Mouse (Mus musculus) left cerebral cortex, adult 2 months (tissue): ENCODE data around the gene Lama5. TPM values are rescaled to one million over a fixed set of nuclear protein-coding genes. Genes with fewer than 3 reads are reported as not detected.

Experiments
- DNase-seq, 2 experiments: peaks; one replicate each; pipeline ENCODE4 v3.0.0; 2021 to 2022; ENCODE audit warnings: low spot score in 2 of 2, mixed read lengths in 1 of 2; ENCODE audit errors: extremely low spot score in 1 of 2
- H3K27ac ChIP-seq: fragments of 200-600 bp; 2 replicates; pipeline ENCODE4 v1.8.1; 2022
- H3K4me3 ChIP-seq: fragments of 200-600 bp; 2 replicates; pipeline ENCODE4 v1.8.1; 2022
- CTCF ChIP-seq: fragments of 200-600 bp; IDR thresholded peaks from 2 replicates; pipeline ENCODE4 v1.8.1; 2022; ENCODE audit warnings: antibody characterized with exemption, mild to moderate bottlenecking, moderate library complexity
- intact Hi-C: fragments of 180-260 bp; cut with DNase I; formaldehyde crosslinking; loops from one replicate; pipeline ENCODE4 v1.15.1; 2025
- total RNA-seq, 2 experiments: library from RNA; stranded (reverse); gene quantifications; 2 replicates each; pipeline ENCODE4 v1.2.3; 2021

The Lama5 gene
- total RNA-seq, 2 experiments from 2014 or later = 9.5 to 11.2 TPM

GRCm38 (mm10) chr2:180205083-180205955 lies 20.3 kb downstream of the Lama5 start:
- no peak for TF ChIP-seq CTCF
- intact Hi-C loops = loop anchor here (5.0 kb wide), 1 partner anchor 47 kb away; no protein-coding TSS in a partner anchor
- no peak overlapping the region for H3K27ac ChIP-seq
- no peak overlapping the region for H3K4me3 ChIP-seq
- DNase-seq = no peak

- no peak overlapping the region for H3K27ac ChIP-seq
- H3K4me3 ChIP-seq = no peak overlapping the region
- no peak for TF ChIP-seq CTCF
- DNase-seq = no peak
- intact Hi-C loops = no loop called here
Observed at GRCm38 (mm10) chr2:180204501-180204900, 21.2 kb downstream of the Lama5 start.

DNA sequence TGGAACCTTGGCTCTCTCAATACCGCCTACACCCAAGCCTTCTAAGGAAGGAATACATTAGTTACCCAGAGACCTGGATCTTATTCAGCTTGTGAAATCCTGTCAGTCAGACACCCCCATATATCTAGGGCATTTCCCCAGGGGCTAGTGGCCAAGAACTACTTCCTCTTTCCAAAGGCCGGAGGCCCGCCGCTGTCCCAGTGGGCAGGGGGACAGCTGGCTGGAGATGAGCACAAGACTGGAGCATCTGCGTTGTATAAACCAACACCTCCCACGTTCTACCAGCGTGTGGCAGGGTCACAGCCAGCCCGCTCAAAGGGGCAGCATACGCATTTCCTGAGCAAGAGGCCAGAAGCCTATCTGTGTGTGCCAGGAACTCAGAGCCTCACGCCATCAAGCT lies 22.9 kb downstream of the Lama5 start:
- H3K4me3 ChIP-seq = no peak overlapping the region
- no peak for DNase-seq
- H3K27ac ChIP-seq = no peak overlapping the region
- intact Hi-C loops = no loop called here
- TF ChIP-seq CTCF = no peak

- no peak overlapping the region for H3K27ac ChIP-seq
- TF ChIP-seq CTCF = no peak
- intact Hi-C loops = no loop called here
- no peak for DNase-seq
- H3K4me3 ChIP-seq = no peak overlapping the region
Observed at GRCm38 (mm10) chr2:180202263-180202662, 23.4 kb downstream of the Lama5 start.

DNA sequence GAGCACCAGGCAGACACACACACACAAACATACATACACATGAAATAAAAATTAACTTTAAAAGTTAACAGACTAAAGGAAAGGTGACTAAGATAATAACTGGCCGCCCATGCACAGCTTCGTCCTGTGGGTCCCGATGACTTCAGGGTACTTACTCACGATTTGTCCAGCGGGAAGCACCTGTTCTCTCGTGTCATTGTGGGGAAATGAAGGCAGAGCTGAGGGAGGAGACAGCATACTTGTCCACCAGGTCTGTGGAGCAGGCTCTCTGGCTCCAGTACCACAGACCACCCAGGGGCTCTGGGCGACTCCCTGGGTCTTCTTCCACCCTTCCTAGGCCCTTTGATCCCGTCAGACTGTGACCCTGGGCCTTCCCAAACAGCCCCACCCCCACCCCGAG lies 24.4 kb downstream of the Lama5 start:
- intact Hi-C loops = no loop called here
- Histone ChIP-seq H3K27ac (no peak overlapping the region), H3K4me3 (no peak overlapping the region)
- no peak for DNase-seq
- no peak for TF ChIP-seq CTCF

DNA sequence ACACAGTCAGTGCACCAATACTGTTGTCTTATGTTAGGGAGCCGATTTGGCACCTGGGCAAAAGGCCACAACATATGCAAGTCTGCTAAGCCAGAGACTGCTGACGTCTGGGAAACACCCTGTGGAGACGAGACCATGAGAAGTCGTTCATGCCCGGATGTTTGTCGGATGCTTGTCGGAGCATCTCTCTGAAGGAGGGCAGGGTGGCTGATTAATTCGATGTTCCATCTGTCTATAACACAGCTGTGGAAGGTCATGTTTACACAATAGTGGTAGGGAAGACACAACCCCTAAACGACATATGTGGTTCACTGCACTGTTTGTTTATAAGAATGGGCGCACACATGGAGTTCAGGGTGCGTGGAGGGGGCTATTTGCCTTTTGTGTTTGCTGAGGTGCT lies 25.0 kb downstream of the Lama5 start:
- no peak for TF ChIP-seq CTCF
- intact Hi-C loops = no loop called here

DNA sequence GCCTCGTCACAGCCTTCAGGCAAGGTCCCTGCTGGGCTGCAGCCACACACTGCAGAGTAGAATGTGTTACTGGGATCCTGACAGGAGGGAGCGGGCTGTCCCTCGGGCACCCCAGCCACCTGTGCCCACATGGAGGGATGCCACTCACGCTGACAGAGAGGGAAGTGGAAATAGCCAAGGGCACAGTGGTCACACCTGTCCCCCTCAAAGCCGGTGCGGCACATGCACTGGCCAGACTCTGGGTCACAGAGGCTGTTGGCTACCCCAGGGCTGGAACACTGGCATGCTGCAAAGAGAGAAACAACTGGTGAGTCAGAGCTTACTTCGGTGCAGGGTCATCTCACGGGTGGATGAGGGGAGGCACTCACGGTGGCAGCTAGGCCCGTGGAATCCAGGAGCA lies 26.9 kb downstream of the Lama5 start:
- no peak overlapping the region for H3K4me3 ChIP-seq
- intact Hi-C loops = loop anchor here (5.0 kb wide), 1 partner anchor 39 kb away; no protein-coding TSS in a partner anchor
- H3K27ac ChIP-seq = no peak overlapping the region
- DNase-seq = no peak
- TF ChIP-seq CTCF = no peak

More for the DNA sequence above, 25.0 kb downstream of the Lama5 start:
- H3K4me3 ChIP-seq = no peak overlapping the region
- no peak for DNase-seq
- H3K27ac ChIP-seq = no peak overlapping the region

DNA sequence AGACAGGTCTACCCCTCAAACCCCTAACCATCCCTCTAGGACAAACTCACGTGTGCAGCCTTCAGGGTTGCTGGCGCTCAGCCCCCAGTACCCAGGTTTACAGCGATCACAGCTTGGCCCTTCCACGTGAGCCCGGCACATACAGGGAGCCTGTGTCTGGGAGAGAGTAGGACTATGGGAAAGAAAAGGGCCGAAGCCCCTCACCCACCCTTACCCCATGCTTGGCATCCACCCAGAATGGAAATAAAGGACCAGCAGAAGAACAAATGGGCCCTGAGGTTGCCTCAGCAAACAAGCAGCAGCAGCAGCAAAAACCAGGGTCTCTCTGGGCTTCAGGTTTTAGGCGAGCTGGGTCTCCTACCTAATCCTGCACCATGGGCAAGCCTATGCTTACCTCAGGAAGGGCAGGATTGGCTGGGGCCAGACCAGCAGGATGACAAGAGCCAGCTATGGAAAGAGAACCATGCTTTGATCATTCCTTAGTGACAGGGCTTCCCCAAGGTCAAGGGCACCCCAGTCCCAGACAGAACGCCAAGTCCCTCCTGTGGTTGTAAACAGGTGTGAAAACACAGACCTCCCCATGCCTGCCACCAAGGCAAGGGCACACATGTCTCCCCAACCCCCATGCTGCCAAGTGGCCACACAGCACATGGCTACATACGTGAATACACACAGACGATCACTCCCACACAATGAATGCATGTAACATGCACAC lies 28.2 kb downstream of the Lama5 start:
- Histone ChIP-seq H3K27ac (no peak overlapping the region), H3K4me3 (no peak overlapping the region)
- no peak for TF ChIP-seq CTCF
- intact Hi-C loops = loop anchor here (5.0 kb wide), 1 partner anchor 40 kb away; no protein-coding TSS in a partner anchor
- no peak for DNase-seq

DNA sequence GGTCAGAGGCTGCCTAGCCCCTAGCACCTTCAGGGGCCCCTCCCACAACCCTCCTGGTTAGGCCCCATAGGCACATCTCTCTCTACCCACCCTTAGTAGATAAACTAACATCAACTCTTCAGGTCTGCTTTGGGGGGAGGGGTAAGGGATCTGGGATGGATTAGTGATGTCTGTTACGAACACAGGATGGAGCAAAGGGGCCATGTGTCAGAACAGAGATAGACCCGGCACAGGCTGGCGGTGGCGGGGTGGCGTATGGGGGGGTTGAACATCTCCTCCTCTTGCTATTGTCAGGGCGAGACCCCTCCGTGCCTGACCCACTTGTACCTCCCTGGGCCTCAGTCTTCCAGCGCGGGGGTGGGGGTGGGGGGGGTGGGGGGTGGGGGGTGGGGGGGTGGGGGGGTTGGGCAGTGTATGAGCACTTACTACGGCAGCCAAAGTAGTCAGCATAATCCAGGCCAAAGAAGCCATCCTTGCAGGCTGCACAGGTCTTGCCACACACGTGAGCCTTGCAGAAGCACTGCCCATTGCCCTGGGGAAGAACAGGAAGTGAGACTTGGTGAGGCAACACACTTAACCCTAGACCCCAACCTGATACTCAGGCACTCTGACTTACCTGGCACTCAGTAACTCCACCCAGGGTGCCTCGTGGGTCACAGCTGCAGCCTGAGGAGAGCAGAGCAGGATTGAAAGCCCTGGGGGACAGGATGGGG lies 28.9 kb downstream of the Lama5 start:
- H3K4me3 ChIP-seq = no peak overlapping the region
- no peak for DNase-seq
- no peak overlapping the region for H3K27ac ChIP-seq
- intact Hi-C loops = loop anchor here (5.0 kb wide), 1 partner anchor 41 kb away; no protein-coding TSS in a partner anchor
- no peak for TF ChIP-seq CTCF

DNA sequence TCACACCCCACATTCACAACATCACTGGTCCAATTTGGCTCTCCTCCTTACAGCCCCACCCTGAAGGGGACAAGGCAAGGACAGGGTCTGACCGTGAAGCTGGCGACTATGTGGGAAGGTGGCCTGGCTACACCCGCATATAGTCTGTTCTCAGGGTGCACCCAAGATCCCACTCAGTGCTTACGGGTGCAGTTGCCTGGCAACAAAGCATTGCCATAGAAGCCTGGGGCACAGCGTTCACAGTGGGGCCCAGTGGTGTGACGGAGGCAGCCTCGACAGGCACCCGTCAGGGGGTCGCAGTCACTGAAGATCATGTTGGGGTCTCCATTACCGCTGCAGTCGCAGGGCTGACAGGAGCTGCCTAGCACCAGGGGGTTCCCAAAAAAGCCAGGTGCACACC lies 38.3 kb downstream of the Lama5 start:
- no peak overlapping the region for H3K27ac ChIP-seq
- no peak for DNase-seq
- intact Hi-C loops = no loop called here
- TF ChIP-seq CTCF = no peak
- no peak overlapping the region for H3K4me3 ChIP-seq

- H3K4me3 ChIP-seq = no peak overlapping the region
- no peak for TF ChIP-seq CTCF
- no peak overlapping the region for H3K27ac ChIP-seq
- intact Hi-C loops = no loop called here
- no peak for DNase-seq
Observed at GRCm38 (mm10) chr2:180185686-180186085, 40.0 kb downstream of the Lama5 start.

- DNase-seq = no peak
- intact Hi-C loops = no loop called here
- peak; percentile 15 for TF ChIP-seq CTCF
- Histone ChIP-seq H3K4me3 (no peak overlapping the region), H3K27ac (no peak overlapping the region)
Observed at GRCm38 (mm10) chr2:180184752-180185109, 40.9 kb downstream of the Lama5 start.
